Comparison of ENCODE assay signal across 17 mouse cellular contexts in genomic region chr12:13504771-13505444, GRCm38 (mm10).
A peak's percentile ranks its signal among the peaks of the same experiment; 100 is the strongest.
DNase-seq lines count a peak whose midpoint lies in the region; ATAC-seq and TF ChIP-seq lines count a peak whose summit lies in the region.
"Had no signal": no experiment of that assay in that cellular context is flagged by ENCODE, and none has a peak within 500 bp of the region (broad histone marks: within the 10 kb centered on the region; RNA-seq: fewer than 3 reads in every experiment).

No protein-coding gene starts in this region.

- WGBS in midbrain, postnatal 0 days: 67% methylated on average over 5 of the region's 5 CpGs
- 86% methylated on average over 5 of the region's 5 CpGs for WGBS in midbrain, embryonic 13.5 days

- no peaks in the 10 kb centered on the region for H3K9me3 ChIP-seq in midbrain, postnatal 0 days (ENCODE audit: low read length)
- H3K9me3 ChIP-seq in midbrain, embryonic 13.5 days: no peaks in the 10 kb centered on the region
- H3K9me3 ChIP-seq: embryonic facial prominence, embryonic 12.5 days; forebrain, embryonic 13.5 days; heart, embryonic 13.5 days; hindbrain, embryonic 13.5 days; intestine, embryonic 15.5 days had no signal

- peak; percentile 15 to 30 for DNase-seq in cerebellum, adult 18-20 months
- DNase-seq in cerebellum, postnatal 4 days (ENCODE audit: low spot score in 2 of 2): no peak
- no peak for DNase-seq in midbrain, postnatal 0 days (ENCODE audit: low spot score)
- peak; percentile 37 for DNase-seq in cerebellum, adult 9-11 months
- DNase-seq in c-Kit-positive CD71-positive TER-119-positive erythroid progenitor cells, embryonic 14.5 days (ENCODE audit: low spot score): no peak
- no peak for DNase-seq in layer of hippocampus, adult 8-10 months (ENCODE audit: low spot score in 2 of 2)
- DNase-seq: adrenal gland, postnatal 10 days; gastrocnemius, adult 2 months; gastrocnemius, postnatal 25 days; heart, postnatal 4 days; kidney, adult 18-20 months had no signal

- H3K27ac ChIP-seq in midbrain, postnatal 0 days (ENCODE audit: low read depth, low read length): no peak overlapping the region; the same call in 1 of the 2 replicates
- H3K27ac ChIP-seq in midbrain, embryonic 13.5 days: no peak overlapping the region
- H3K27ac ChIP-seq: embryonic facial prominence, embryonic 12.5 days; forebrain, embryonic 13.5 days; gastrocnemius, adult 2 months; heart, embryonic 13.5 days; hindbrain, embryonic 13.5 days; intestine, embryonic 15.5 days had no signal

- no peak overlapping the region for H3K4me3 ChIP-seq in midbrain, postnatal 0 days (ENCODE audit: low read depth, low read length)
- H3K4me3 ChIP-seq in midbrain, embryonic 13.5 days (replicated peaks): no peak overlapping the region
- H3K4me3 ChIP-seq: embryonic facial prominence, embryonic 12.5 days; forebrain, embryonic 13.5 days; gastrocnemius, adult 2 months; heart, embryonic 13.5 days; hindbrain, embryonic 13.5 days; intestine, embryonic 15.5 days had no signal

- H3K4me1 ChIP-seq in midbrain, postnatal 0 days (ENCODE audit: insufficient read depth, low read length): no peaks in the 10 kb centered on the region
- H3K4me1 ChIP-seq in midbrain, embryonic 13.5 days (replicated peaks): peaks cover 1% of the 10 kb centered on the region; the same call in 1 of the 2 replicates
- H3K4me1 ChIP-seq: embryonic facial prominence, embryonic 12.5 days; hindbrain, embryonic 13.5 days; intestine, embryonic 15.5 days had no signal

- H3K36me3 ChIP-seq in midbrain, postnatal 0 days (ENCODE audit: insufficient read depth, low read length): no peaks in the 10 kb centered on the region
- no peaks in the 10 kb centered on the region for H3K36me3 ChIP-seq in midbrain, embryonic 13.5 days
- H3K36me3 ChIP-seq: embryonic facial prominence, embryonic 12.5 days; heart, embryonic 13.5 days; hindbrain, embryonic 13.5 days; intestine, embryonic 15.5 days had no signal

- ATAC-seq in midbrain, postnatal 0 days (ENCODE audit: low FRiP score): 0 out of 2 replicates have a peak, but pooled peaks have one; percentile 41
- ATAC-seq in midbrain, embryonic 13.5 days: no peak
- ATAC-seq: forebrain, embryonic 13.5 days; intestine, embryonic 15.5 days had no signal

- no peak overlapping the region for H3K9ac ChIP-seq in midbrain, postnatal 0 days (replicated peaks; ENCODE audit: low read length, poor library complexity, severe bottlenecking)
- no peak overlapping the region for H3K9ac ChIP-seq in midbrain, embryonic 13.5 days (replicated peaks)
- H3K9ac ChIP-seq: embryonic facial prominence, embryonic 12.5 days; forebrain, embryonic 13.5 days; heart, embryonic 13.5 days; hindbrain, embryonic 13.5 days; intestine, embryonic 15.5 days had no signal

- H3K4me2 ChIP-seq in midbrain, postnatal 0 days (ENCODE audit: low read depth, low read length, poor library complexity, severe bottlenecking): no peak overlapping the region
- H3K4me2 ChIP-seq in midbrain, embryonic 13.5 days (replicated peaks): no peak overlapping the region
- H3K4me2 ChIP-seq: embryonic facial prominence, embryonic 12.5 days; forebrain, embryonic 13.5 days; heart, embryonic 13.5 days; hindbrain, embryonic 13.5 days; intestine, embryonic 15.5 days had no signal

- no peak for TF ChIP-seq CTCF in midbrain, postnatal 0 days (IDR thresholded peaks at IDR 0.05)

- no peaks in the 10 kb centered on the region for H3K27me3 ChIP-seq in midbrain, postnatal 0 days (ENCODE audit: insufficient read depth, low read length)
- H3K27me3 ChIP-seq in midbrain, embryonic 13.5 days: no peaks in the 10 kb centered on the region
- H3K27me3 ChIP-seq: embryonic facial prominence, embryonic 12.5 days; forebrain, embryonic 13.5 days; heart, embryonic 13.5 days; hindbrain, embryonic 13.5 days; intestine, embryonic 15.5 days had no signal

Comparison
In these comparisons a context has a peak if more than half of its experiments do, and no peak if none do; other contexts are left out.
1. DNase-seq: peak in cerebellum, adult 18-20 months (2 of 2) and cerebellum, adult 9-11 months (single experiment); none in cerebellum, postnatal 4 days (0 of 2), midbrain, postnatal 0 days (single experiment), c-Kit-positive CD71-positive TER-119-positive erythroid progenitor cells, embryonic 14.5 days (single experiment) and layer of hippocampus, adult 8-10 months (0 of 2).